Mouse (Mus musculus): ENCODE results near the gene Pcbp2. TPM values are rescaled to one million over a fixed set of nuclear protein-coding genes. Genes with fewer than 3 reads are reported as not detected.

The Pcbp2 gene
- polyA plus RNA-seq, 1 experiment from 2014 or later = 302 TPM

DNA sequence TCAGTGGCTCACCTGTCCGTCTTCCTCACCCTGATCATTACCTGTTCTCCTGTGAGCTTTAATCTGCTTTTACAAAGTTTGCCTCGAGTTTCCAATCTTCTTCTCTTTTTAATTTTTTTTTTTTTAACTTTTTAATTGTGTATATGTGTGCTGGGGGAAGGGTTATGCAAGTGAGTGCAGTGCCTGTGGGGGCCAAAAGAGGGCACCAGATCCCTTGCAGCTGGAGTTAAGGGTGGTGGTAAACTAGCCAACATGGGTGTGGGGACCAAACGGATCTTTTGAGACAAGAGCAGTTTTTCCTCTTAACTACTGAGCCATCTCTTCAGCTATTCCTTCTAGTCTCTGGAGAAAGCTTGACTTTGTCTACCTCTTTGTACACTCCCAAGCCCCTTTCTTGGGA lies 57.6 kb downstream of the Pcbp2 start:
- Histone ChIP-seq H3K27ac (ENCODE audit: low read length) (no peak overlapping the region), H3K4me3 (ENCODE audit: low read depth, low read length) (no peak overlapping the region), H3K36me3 (ENCODE audit: control insufficient read depth, insufficient read depth, low read length) (peaks cover 53% of the 10 kb centered on the region), H3K27me3 (ENCODE audit: control insufficient read depth, insufficient read depth, low read length) (no peaks in the 10 kb centered on the region), H3K4me2 (replicated peaks; ENCODE audit: low read depth, low read length) (no peak overlapping the region), H3K4me1 (ENCODE audit: control insufficient read depth, insufficient read depth, low read length) (no peaks in the 10 kb centered on the region), H3K9me3 (ENCODE audit: control insufficient read depth, low read depth, low read length) (no peaks in the 10 kb centered on the region), H3K9ac (replicated peaks; ENCODE audit: low read depth, low read length) (no peak overlapping the region)
- no peak for ATAC-seq (ENCODE audit: insufficient number of reproducible peaks, insufficient read depth, low FRiP score, low read depth)
- 77% methylated on average over 3 of the region's 3 CpGs for WGBS

GRCm38 (mm10) chr15:102528396-102528795 lies 58.1 kb downstream of the Pcbp2 start:
- Histone ChIP-seq H3K4me1 (ENCODE audit: control insufficient read depth, insufficient read depth, low read length) (no peaks in the 10 kb centered on the region), H3K9me3 (ENCODE audit: control insufficient read depth, low read depth, low read length) (no peaks in the 10 kb centered on the region), H3K4me3 (ENCODE audit: low read depth, low read length) (no peak overlapping the region), H3K36me3 (ENCODE audit: control insufficient read depth, insufficient read depth, low read length) (peaks cover 58% of the 10 kb centered on the region), H3K27ac (ENCODE audit: low read length) (no peak overlapping the region), H3K27me3 (ENCODE audit: control insufficient read depth, insufficient read depth, low read length) (no peaks in the 10 kb centered on the region), H3K9ac (replicated peaks; ENCODE audit: low read depth, low read length) (no peak overlapping the region), H3K4me2 (replicated peaks; ENCODE audit: low read depth, low read length) (no peak overlapping the region)
- WGBS = 96% methylated on average over 1 of the region's 1 CpGs
- no peak for ATAC-seq (ENCODE audit: insufficient number of reproducible peaks, insufficient read depth, low FRiP score, low read depth)

GRCm38 (mm10) chr15:102530566-102530965 lies 60.2 kb downstream of the Pcbp2 start:
- Histone ChIP-seq H3K27me3 (ENCODE audit: control insufficient read depth, insufficient read depth, low read length) (no peaks in the 10 kb centered on the region), H3K9ac (replicated peaks; ENCODE audit: low read depth, low read length) (no peak overlapping the region), H3K27ac (ENCODE audit: low read length) (no peak overlapping the region), H3K36me3 (ENCODE audit: control insufficient read depth, insufficient read depth, low read length) (peaks cover 62% of the 10 kb centered on the region), H3K4me3 (ENCODE audit: low read depth, low read length) (no peak overlapping the region), H3K9me3 (ENCODE audit: control insufficient read depth, low read depth, low read length) (no peaks in the 10 kb centered on the region), H3K4me2 (replicated peaks; ENCODE audit: low read depth, low read length) (no peak overlapping the region), H3K4me1 (ENCODE audit: control insufficient read depth, insufficient read depth, low read length) (no peaks in the 10 kb centered on the region)
- no peak for ATAC-seq (ENCODE audit: insufficient number of reproducible peaks, insufficient read depth, low FRiP score, low read depth)
- 81% methylated on average over 4 of the region's 4 CpGs for WGBS

GRCm38 (mm10) chr15:102531586-102531985 lies 61.2 kb downstream of the Pcbp2 start:
- Histone ChIP-seq H3K36me3 (ENCODE audit: control insufficient read depth, insufficient read depth, low read length) (peaks cover 69% of the 10 kb centered on the region), H3K4me1 (ENCODE audit: control insufficient read depth, insufficient read depth, low read length) (no peaks in the 10 kb centered on the region), H3K4me2 (replicated peaks; ENCODE audit: low read depth, low read length) (no peak overlapping the region), H3K9me3 (ENCODE audit: control insufficient read depth, low read depth, low read length) (no peaks in the 10 kb centered on the region), H3K9ac (replicated peaks; ENCODE audit: low read depth, low read length) (no peak overlapping the region), H3K4me3 (ENCODE audit: low read depth, low read length) (no peak overlapping the region), H3K27me3 (ENCODE audit: control insufficient read depth, insufficient read depth, low read length) (no peaks in the 10 kb centered on the region), H3K27ac (ENCODE audit: low read length) (no peak overlapping the region)
- no peak for ATAC-seq (ENCODE audit: insufficient number of reproducible peaks, insufficient read depth, low FRiP score, low read depth)
- WGBS = 85% methylated on average over 4 of the region's 4 CpGs

GRCm38 (mm10) chr15:102532106-102532900 lies 62.0 kb downstream of the Pcbp2 start:
- Histone ChIP-seq H3K9me3 (ENCODE audit: control insufficient read depth, low read depth, low read length) (no peaks in the 10 kb centered on the region), H3K9ac (replicated peaks; ENCODE audit: low read depth, low read length) (no peak overlapping the region), H3K27me3 (ENCODE audit: control insufficient read depth, insufficient read depth, low read length) (no peaks in the 10 kb centered on the region), H3K4me2 (replicated peaks; ENCODE audit: low read depth, low read length) (no peak overlapping the region), H3K27ac (ENCODE audit: low read length) (no peak overlapping the region), H3K4me1 (ENCODE audit: control insufficient read depth, insufficient read depth, low read length) (no peaks in the 10 kb centered on the region), H3K36me3 (ENCODE audit: control insufficient read depth, insufficient read depth, low read length) (peaks cover 74% of the 10 kb centered on the region), H3K4me3 (ENCODE audit: low read depth, low read length) (no peak overlapping the region)
- no peak for ATAC-seq (ENCODE audit: insufficient number of reproducible peaks, insufficient read depth, low FRiP score, low read depth)
- 88% methylated on average over 3 of the region's 3 CpGs for WGBS

- no peak for ATAC-seq (ENCODE audit: insufficient number of reproducible peaks, insufficient read depth, low FRiP score, low read depth)
- Histone ChIP-seq H3K9me3 (ENCODE audit: control insufficient read depth, low read depth, low read length) (no peaks in the 10 kb centered on the region), H3K4me2 (replicated peaks; ENCODE audit: low read depth, low read length) (no peak overlapping the region), H3K36me3 (ENCODE audit: control insufficient read depth, insufficient read depth, low read length) (peaks cover 69% of the 10 kb centered on the region), H3K27me3 (ENCODE audit: control insufficient read depth, insufficient read depth, low read length) (no peaks in the 10 kb centered on the region), H3K4me3 (ENCODE audit: low read depth, low read length) (no peak overlapping the region), H3K4me1 (ENCODE audit: control insufficient read depth, insufficient read depth, low read length) (no peaks in the 10 kb centered on the region), H3K27ac (ENCODE audit: low read length) (no peak overlapping the region), H3K9ac (replicated peaks; ENCODE audit: low read depth, low read length) (no peak overlapping the region)
- 93% methylated on average over 7 of the region's 7 CpGs for WGBS
Observed at GRCm38 (mm10) chr15:102533926-102534325, 63.6 kb downstream of the Pcbp2 start.

GRCm38 (mm10) chr15:102544801-102545200 lies 74.5 kb downstream of the Pcbp2 start:
- 94% methylated on average over 4 of the region's 4 CpGs for WGBS
- H3K36me3 ChIP-seq (ENCODE audit: control insufficient read depth, insufficient read depth, low read length) = peaks cover 48% of the 10 kb centered on the region

DNA sequence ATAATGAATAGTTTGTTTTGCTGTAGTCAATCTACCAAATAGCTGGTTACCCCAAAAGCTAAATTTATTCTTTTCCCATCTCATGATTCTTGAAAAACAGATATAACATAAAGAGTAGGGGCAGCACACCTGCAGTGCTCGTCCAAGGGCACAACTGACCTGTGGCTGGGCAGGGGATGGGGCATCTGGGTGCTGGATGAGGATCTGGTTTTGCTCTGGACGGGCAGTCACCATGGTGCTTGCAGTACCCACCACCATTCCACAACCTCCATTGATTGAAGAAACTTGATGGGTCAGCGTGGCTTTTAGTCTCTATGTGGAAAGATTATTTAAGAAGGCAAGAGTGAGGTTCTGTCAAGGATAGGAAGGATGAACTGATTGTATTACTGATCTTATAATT lies 75.9 kb downstream of the Pcbp2 start:
- Histone ChIP-seq H3K9me3 (ENCODE audit: control insufficient read depth, low read depth, low read length) (no peaks in the 10 kb centered on the region), H3K9ac (replicated peaks; ENCODE audit: low read depth, low read length) (no peak overlapping the region), H3K4me2 (replicated peaks; ENCODE audit: low read depth, low read length) (no peak overlapping the region), H3K27me3 (ENCODE audit: control insufficient read depth, insufficient read depth, low read length) (no peaks in the 10 kb centered on the region), H3K27ac (ENCODE audit: low read length) (no peak overlapping the region), H3K36me3 (ENCODE audit: control insufficient read depth, insufficient read depth, low read length) (peaks cover 49% of the 10 kb centered on the region), H3K4me1 (ENCODE audit: control insufficient read depth, insufficient read depth, low read length) (no peaks in the 10 kb centered on the region), H3K4me3 (ENCODE audit: low read depth, low read length) (no peak overlapping the region)
- 91% methylated on average over 3 of the region's 3 CpGs for WGBS
- ATAC-seq (ENCODE audit: insufficient number of reproducible peaks, insufficient read depth, low FRiP score, low read depth) = no peak

More at GRCm38 (mm10) chr15:102544801-102545200, 74.5 kb downstream of the Pcbp2 start:
- Histone ChIP-seq H3K27ac (ENCODE audit: low read length) (no peak overlapping the region), H3K4me3 (ENCODE audit: low read depth, low read length) (no peak overlapping the region), H3K4me2 (replicated peaks; ENCODE audit: low read depth, low read length) (no peak overlapping the region), H3K4me1 (ENCODE audit: control insufficient read depth, insufficient read depth, low read length) (no peaks in the 10 kb centered on the region), H3K9ac (replicated peaks; ENCODE audit: low read depth, low read length) (no peak overlapping the region), H3K27me3 (ENCODE audit: control insufficient read depth, insufficient read depth, low read length) (no peaks in the 10 kb centered on the region), H3K9me3 (ENCODE audit: control insufficient read depth, low read depth, low read length) (no peaks in the 10 kb centered on the region)
- ATAC-seq (ENCODE audit: insufficient number of reproducible peaks, insufficient read depth, low FRiP score, low read depth) = no peak
